Mouse (Mus musculus) frontal cortex, adult 2 months (tissue): ENCODE results near the gene Ugt1a2. TPM values are rescaled to one million over a fixed set of nuclear protein-coding genes. Genes with fewer than 3 reads are reported as not detected.

Experiments used
- DNase-seq, 2 experiments: peaks; one replicate each; pipeline ENCODE4 v3.0.0; 2022; ENCODE audit warnings: low spot score in 1 of 2; ENCODE audit errors: extremely low spot score in 1 of 2
- polyA plus RNA-seq: library from polyadenylated mRNA; depleted of rRNA; stranded (reverse); fragments of >200 nt; gene quantifications from 2 replicates; pipeline ENCODE4 v1.2.3, GENCODE M21; 2012

Gene Ugt1a2
- polyA plus RNA-seq, 1 experiment, result not detected

- DNase-seq, result no peak
These were observed 32.4 kb downstream of the Ugt1a2 start for GRCm38 (mm10) chr1:88232664-88233380.

GRCm38 (mm10) chr1:88233421-88234247 is 33.2 kb downstream of the Ugt1a2 start:
- no peak for DNase-seq

- no peak for DNase-seq
These were observed 33.8 kb downstream of the Ugt1a2 start for GRCm38 (mm10) chr1:88234248-88234610.

- no peak for DNase-seq
These were observed 34.2 kb downstream of the Ugt1a2 start for GRCm38 (mm10) chr1:88234646-88235045.

- no peak for DNase-seq
These were observed 34.9 kb downstream of the Ugt1a2 start for GRCm38 (mm10) chr1:88235046-88235893.

- DNase-seq, result no peak
These were observed 35.6 kb downstream of the Ugt1a2 start for GRCm38 (mm10) chr1:88235894-88236415.

- DNase-seq, result no peak
These were observed 36.9 kb downstream of the Ugt1a2 start for GRCm38 (mm10) chr1:88237311-88237710.

GRCm38 (mm10) chr1:88238771-88239170 is 38.4 kb downstream of the Ugt1a2 start:
- DNase-seq, result no peak

GRCm38 (mm10) chr1:88240072-88240471 is 39.7 kb downstream of the Ugt1a2 start:
- DNase-seq, result no peak

- no peak for DNase-seq
These were observed 40.2 kb downstream of the Ugt1a2 start for GRCm38 (mm10) chr1:88240579-88240978.

- no peak for DNase-seq
These were observed 43.5 kb downstream of the Ugt1a2 start for GRCm38 (mm10) chr1:88243861-88244260.

- DNase-seq, result no peak
These were observed 45.5 kb downstream of the Ugt1a2 start for GRCm38 (mm10) chr1:88245881-88246280.

- DNase-seq, result no peak
These were observed 46.0 kb downstream of the Ugt1a2 start for GRCm38 (mm10) chr1:88246386-88246785.

- DNase-seq, result no peak
These were observed 47.3 kb downstream of the Ugt1a2 start for GRCm38 (mm10) chr1:88247660-88248059.

GRCm38 (mm10) chr1:88248658-88249057 is 48.3 kb downstream of the Ugt1a2 start:
- DNase-seq, result no peak

GRCm38 (mm10) chr1:88249596-88249995 is 49.2 kb downstream of the Ugt1a2 start:
- DNase-seq, result no peak

GRCm38 (mm10) chr1:88250023-88250422 is 49.6 kb downstream of the Ugt1a2 start:
- DNase-seq, result no peak

GRCm38 (mm10) chr1:88253106-88253505 is 52.7 kb downstream of the Ugt1a2 start:
- no peak for DNase-seq

GRCm38 (mm10) chr1:88253540-88253939 is 53.1 kb downstream of the Ugt1a2 start:
- DNase-seq, result no peak

GRCm38 (mm10) chr1:88254793-88255465 is 54.5 kb downstream of the Ugt1a2 start:
- DNase-seq, result no peak
